Mouse (Mus musculus): ENCODE results near the gene Chrdl2. TPM values are rescaled to one million over a fixed set of nuclear protein-coding genes. Genes with fewer than 3 reads are reported as not detected.

Gene Chrdl2
- polyA plus RNA-seq (2012), result not detected in 2 replicates

DNA sequence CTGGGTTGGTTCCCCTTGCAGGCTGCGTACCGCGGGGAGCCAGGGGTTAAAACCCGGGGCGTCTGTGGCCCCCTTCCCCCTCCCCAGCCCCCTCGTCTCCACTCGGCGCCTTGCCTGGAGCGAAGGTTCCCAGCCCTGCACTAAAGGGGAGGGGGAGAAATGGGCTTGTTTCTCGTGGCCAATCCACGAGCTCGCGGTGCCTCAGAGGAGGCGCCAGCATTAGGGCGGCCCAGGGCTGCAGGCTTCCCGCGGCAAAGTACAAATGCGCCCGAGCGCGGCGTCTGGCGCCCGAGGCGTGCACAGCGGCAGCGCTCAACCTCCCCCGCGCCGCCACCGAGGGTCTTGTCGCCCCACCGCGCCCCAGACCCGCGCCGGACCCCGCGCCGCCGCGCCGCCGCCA lies at the start of gene Chrdl2:
Gene Chrdl2, plus strand, starts transcription at position 383 of the 400 bp plus-strand sequence.

GRCm38 (mm10) chr7:99980132-99980591 lies 25.8 kb upstream of the Chrdl2 start, which contains the start of gene Rnf169:
Rnf169 (minus strand) TSS chr7:99980448.

Other genes with a start within 250 kb of the Chrdl2 start
- gene Olfr521, start 242.7 kb upstream of the Chrdl2 start, polyA plus RNA-seq (2012), result not detected in 2 replicates
- gene Neu3, start 177.8 kb upstream of the Chrdl2 start, polyA plus RNA-seq (2012), result 1.1 and 1.3 TPM in 2 replicates
- 0.03 and 0.05 TPM in 2 replicates for gene Xrra1, start 147.1 kb upstream of the Chrdl2 start, polyA plus RNA-seq (2012)
- gene Spcs2, start 142.7 kb upstream of the Chrdl2 start, polyA plus RNA-seq (2012), result 144 and 167 TPM in 2 replicates
- 3.1 and 3.7 TPM in 2 replicates for gene Rnf169, start 25.7 kb upstream of the Chrdl2 start, polyA plus RNA-seq (2012)
- 22.5 and 29.7 TPM in 2 replicates for gene Pold3, start 115.4 kb downstream of the Chrdl2 start, polyA plus RNA-seq (2012)
- 3.5 TPM in 2 replicates for gene Lipt2, start 153.1 kb downstream of the Chrdl2 start, polyA plus RNA-seq (2012)
- 0.20 TPM in 1 of 2 replicates, not detected in the other for gene Kcne3, start 170.3 kb downstream of the Chrdl2 start, polyA plus RNA-seq (2012)
- 15.8 and 16.0 TPM in 2 replicates for gene Pgm2l1, start 221.2 kb downstream of the Chrdl2 start, polyA plus RNA-seq (2012)

All from megakaryocyte-erythroid progenitor cell, adult 5 weeks (primary cell).